Mouse (Mus musculus): Measurements from ENCODE around the gene Hpcal1.
A peak's percentile ranks its signal among the peaks of the same experiment; 100 is the strongest.

Hpcal1 gene

DNA sequence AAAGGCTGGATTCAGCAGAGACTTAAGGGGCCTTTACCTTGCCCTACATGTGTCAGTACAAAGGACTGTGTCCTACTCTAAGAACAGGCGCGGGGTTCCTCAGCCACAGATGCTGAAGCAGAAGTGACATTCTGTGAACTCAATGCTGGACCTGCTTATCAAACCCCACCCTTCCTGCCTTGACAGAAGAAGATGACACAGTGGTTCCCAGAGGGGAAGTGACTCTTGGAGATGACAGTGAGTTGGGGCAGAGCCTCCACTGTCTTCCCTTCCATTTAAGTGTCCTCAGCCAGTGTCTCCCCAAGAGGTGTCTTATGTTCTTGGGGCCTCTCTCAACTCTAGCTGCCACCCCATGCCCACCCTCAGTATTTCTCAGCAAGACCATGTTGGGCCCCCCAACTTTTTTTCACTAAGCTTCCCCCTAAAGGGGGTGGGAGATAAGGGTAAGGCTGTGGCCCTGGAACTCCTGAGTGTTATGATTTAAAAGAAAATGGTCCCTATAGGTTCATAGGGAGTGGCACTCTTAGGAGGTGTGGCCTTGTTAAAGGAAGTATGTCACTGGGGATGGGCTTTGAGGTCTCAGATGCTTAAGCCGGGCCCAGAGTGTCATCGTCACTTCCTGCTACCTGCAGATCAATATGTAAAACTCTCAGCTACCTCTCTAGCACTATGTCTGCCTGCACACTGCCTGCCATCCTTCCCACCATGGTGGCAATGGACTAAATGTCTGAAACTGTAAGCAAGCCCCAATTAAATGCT, 25.2 kb downstream of the Hpcal1 start:
- no peak for DNase-seq (ENCODE audit: low spot score)

DNA sequence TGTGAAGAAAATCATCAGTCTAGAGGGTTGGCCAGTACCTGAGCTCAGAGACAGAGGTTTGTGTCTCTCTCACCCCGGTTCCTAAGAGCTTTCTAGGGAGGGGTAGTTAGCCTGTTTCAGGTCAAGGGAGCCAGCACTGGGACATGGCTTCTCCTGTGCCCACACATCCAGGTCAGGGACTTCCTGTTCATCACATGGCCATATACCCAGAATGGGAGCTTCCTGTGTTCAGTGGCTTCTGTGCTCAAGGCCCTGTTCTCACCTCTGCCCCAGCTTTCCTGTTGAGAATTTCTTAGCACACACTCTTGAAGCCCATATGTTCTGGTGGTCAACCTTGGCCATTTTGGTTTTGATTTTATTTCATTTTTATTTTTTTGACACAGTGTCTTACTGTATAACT, 26.6 kb downstream of the Hpcal1 start:
- DNase-seq (ENCODE audit: low spot score) = no peak

DNA sequence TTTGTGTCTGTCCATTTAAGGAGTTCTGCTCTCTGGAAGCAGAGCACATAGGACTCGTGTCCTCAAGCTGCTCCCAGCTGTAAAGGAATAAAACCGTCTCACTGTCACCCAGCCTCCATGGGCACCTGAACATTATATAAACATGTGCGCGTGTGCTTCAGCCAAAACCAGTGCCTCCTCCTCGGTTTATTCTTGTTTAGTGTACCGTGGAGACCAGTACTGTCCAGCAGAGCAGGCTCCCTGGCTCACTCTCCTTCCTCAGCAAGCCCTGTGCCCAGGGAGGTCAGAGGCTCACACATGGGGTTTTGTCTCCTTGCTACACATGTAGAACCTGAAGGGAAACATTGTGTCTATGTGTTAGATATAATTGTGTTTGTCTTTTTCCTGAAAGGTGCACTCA, 27.5 kb downstream of the Hpcal1 start:
- peak; percentile 52 for DNase-seq (ENCODE audit: low spot score)

DNA sequence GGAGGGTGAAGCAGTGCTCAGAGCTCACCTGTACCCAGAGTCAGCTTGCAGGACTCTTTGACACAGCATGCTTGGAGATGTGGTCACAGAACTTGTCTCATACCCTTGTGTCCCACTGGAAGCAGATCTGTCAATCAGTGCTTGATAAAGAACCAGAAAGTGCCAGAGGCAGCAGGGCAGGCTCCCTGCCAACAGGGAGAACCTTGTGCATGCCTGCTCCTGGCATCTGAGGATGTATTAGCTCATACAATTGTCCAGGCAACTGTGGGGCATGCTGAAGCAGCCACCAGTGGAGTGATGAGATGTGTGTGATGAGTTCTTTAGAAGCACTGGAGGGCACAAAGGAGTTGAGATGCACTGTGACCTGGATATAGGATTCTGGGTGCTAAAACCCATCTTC, 30.4 kb downstream of the Hpcal1 start:
- DNase-seq (ENCODE audit: low spot score) = peak; percentile 21

DNA sequence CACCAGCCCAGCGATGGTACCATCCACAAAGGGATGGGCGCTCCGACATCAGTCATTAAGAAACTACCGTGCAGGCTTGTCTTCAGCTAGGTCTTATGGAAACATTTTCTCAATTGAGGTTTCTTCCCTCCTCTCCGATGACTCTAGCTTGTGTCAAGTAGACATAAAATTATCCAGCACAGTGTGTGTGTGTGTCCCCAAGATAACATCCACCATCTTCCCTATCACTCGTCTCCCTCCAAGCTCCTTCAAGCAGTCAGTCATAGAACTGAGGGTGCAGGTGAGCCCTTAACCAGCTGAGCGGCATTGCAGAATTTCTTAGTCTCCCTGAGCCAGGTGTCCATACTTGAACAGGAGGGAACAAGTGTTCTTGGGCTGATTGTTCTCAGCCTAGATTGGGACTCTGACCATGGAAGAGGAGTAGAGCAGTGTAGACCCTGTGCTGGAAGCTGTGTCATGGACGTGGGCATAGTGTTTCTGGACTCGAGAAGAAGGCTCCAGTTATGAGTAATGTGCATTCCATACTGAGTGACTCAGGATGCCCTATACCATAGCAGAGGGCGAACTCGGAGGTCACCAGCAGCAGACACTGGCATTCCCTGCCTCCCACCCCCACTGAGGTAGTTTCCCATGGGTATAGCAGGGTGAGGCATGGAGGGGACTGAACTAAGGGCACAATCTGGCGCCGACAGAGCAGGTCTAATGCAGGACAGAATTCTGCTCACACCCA, 32.0 kb downstream of the Hpcal1 start:
- DNase-seq (ENCODE audit: low spot score) = no peak

DNA sequence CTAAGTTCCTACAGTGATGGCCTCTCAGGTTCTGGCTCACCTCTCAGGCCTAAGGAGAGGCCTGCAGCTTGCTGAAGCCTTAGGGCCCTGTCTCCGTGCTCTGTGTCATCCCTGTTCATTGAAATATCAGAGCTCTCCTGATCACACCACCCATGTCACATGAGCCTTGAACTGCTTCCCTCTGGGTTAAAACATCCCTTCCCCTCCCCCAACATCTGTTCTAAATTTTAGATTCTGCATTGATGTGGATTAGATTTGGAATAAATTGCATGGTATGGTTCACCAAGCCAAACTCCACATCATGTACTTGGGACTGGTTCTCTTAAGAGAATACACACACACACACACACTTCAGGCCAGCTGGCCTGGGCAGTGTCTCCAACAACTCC, 32.5 kb downstream of the Hpcal1 start:
- DNase-seq (ENCODE audit: low spot score) = no peak

DNA sequence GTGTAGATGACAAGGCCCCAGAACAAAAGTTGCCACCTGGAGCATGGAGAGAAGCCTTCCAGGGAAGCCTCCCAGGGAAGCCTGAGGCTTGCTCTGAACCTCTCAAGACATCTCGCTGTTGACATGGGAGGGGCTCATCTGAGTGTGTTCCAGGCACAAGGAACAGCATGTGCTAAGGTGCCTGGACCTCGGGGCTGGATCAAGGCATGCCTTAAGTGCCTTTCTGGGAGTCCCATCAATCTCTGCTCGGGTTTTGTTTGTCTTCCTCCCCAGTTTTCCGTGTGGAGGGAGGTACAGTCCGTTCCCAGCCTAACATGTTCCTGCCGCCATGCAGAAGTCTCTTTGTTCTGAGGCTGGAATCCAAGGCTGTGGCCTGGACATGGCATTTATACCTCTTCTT, 33.3 kb downstream of the Hpcal1 start:
- peak; percentile 52 for DNase-seq (ENCODE audit: low spot score)

DNA sequence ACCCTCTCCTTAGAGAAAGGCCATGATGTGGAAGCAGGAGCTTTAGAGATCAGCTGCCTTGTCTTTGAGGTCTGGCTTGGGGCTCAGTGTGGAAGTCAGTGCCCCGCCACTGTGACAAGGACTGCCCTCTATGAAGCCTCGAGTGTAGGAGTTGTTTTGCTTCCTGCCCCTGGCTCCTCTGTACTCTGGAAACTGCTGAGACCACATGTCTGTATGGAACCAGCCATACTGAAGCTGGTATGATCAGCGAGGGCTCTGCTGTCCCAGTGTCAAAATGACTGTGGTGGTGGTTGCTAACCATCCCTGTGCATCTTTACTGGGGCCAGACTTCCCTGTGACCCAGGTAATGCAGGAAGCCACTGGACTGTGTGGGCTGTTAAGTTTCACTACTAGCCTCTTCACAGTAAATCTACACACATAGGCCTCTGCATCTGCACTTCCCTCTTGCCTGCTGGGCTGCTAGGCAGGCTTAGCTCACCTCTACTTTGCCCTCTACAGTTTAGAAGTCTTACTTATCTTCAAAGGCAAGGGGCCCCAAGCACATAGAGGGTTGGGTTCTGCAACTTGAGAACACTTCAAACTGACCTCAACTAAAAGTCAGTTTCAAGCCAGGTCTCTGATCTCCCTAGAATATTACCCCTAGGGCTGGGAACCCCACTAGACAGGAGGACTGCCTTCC, 33.9 kb downstream of the Hpcal1 start:
- DNase-seq (ENCODE audit: low spot score) = no peak

DNA sequence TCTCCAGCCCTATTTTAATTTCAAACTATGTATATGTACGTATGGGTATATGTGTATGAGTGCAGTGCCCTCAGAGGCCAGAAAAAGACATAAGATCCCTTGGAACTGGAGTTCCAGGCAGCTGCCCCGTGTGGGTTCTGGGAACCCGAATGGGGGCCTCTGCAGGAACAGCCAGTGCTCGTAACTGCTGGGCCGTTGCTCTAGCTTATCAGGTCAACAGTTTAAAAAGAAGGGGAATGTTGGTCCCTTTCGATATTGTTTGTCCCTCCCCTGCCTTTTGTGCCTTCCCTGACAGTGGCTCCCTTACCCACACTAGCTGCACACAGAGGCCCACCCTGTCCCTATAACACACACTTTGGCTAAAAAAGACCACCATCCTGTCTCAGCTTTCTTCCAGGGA, 34.9 kb downstream of the Hpcal1 start:
- DNase-seq (ENCODE audit: low spot score) = no peak

DNA sequence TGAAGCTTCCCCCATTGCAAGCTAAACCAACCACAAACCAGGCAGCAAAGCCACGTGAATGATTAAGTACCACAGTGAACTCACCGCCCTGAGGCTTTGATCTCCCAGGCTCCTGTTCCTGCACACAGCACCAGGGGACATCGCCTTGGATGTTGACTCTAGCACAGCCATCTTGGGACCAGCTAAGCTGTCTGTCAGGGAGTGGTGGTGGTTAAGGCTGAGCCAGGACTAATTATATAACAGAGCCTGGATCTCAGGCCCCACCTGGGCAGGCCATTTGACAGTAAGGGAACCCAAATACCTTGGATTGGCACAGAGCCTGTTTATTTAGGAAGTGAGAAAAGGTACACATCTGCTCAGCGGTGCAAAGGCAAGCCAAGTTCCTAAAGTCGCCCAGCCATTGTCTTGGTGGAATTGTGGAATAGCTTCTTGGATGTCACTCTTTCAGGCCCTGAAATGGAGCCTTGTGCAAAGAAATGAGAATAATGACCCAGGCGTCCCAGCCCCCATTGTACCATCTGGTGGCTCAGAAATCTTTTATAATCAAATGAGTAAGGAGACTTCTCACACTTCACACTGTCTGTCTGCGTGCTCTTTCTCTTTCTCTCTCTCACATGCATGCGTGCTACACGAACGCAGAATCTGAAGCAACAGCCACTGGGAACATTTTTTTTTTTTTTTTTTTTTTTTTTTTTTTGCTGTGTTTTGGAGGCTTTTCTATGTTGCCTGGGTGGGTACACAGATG, 36.1 kb downstream of the Hpcal1 start:
- no peak for DNase-seq (ENCODE audit: low spot score)

DNA sequence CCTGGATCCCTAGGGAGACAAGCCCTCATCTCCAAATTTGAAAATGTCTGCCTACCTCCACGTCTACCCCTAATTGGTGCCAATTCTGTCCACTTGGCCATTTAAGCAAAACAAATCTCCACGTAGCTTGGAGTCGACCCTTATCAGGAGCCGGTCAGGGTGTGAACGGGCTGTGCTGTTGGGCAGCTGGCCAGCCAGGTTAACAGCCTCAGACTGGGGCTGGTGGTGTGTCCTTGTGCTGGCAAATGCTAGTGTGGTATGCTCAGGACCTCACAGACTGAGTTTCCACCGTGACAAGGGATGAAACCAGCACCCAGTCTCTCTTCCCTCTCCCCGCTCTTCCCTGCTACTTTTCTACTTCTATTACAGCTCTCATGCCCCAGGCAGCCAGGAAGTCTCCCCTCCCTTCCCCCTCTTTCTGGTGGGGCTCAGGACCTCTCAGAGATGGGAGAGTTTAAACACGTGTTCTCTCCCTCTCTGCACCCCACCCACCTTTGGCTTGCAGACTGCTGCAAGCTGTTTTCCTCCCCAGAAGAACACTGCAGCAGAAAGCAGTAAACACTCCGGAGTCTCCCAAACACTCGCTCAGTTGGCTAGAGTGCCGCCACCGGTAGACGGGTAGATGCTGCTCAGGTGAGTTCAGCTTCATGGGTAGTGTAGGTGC, 37.2 kb downstream of the Hpcal1 start:
- peak; percentile 40 for DNase-seq (ENCODE audit: low spot score)

DNA sequence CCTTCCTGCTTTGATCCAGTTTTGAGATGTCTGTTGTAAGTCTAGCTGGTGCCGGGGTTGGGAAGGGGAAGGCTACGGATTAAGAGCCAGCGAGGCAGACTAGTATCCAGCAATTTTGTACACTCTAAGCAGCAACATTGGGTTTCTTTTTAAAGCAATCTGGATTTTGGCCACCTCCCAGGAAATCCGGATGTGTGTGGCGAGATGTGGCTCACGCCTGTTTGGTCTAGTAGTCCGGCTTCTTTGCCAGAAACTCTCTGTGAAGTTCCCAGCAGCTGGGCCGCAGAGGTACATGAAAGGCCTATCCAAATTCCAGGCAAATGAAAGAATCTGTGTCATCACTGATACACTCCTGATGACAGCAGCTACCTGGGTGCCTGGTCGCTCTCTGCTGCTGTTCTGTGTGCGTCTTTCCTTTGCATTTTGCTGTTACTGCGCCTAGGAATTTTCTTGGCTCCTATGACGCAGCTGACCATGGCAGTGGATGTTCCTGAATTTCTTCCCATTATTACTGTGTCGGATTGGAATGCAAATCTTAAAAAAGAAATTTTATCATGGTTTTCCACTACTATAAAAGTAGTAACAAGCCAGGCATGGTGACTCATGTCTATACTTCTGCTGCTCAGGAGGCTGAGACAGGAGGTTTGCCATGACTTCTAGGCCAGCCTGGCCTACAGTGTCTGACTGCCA, 38.7 kb downstream of the Hpcal1 start:
- DNase-seq (ENCODE audit: low spot score) = no peak

DNA sequence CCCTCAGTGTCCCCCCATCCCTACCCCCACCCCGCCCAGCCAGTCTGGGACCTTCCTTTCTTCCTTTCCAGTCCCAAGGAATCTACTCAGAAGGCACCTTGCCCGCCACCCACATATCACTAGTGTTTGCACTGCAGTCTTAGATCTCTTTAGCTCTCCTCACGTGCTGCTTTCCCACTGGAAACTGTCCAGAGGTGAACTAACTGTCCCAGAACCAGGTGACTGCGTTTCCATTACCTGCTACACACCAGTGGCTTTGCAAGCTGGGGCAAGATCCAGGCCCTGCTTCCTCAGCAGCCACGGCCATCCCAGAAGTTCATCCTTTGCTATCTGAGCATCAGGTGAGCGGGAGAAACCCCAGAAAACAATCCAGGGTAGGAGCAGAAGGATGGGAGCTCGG, 41.4 kb downstream of the Hpcal1 start:
- DNase-seq (ENCODE audit: low spot score) = no peak

DNA sequence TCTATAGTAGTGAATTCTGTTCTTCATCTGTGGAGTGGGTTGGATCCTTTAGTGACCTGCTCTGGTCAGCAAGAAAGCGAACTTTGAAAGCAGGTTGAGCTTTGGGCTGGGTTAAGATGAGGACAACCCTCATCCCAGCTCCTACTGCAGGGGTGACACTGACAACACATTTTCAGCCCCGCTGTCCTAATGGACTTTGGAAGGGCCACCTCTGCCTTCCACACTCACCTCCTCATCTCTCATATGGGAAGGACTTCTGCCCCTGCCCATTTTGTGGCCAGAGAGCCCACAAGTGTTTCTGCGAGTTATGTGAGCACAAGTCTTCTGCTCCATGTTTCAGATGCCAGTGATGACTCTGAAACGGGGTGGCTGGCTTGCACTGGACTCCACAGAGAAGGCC, 41.9 kb downstream of the Hpcal1 start:
- no peak for DNase-seq (ENCODE audit: low spot score)

DNA sequence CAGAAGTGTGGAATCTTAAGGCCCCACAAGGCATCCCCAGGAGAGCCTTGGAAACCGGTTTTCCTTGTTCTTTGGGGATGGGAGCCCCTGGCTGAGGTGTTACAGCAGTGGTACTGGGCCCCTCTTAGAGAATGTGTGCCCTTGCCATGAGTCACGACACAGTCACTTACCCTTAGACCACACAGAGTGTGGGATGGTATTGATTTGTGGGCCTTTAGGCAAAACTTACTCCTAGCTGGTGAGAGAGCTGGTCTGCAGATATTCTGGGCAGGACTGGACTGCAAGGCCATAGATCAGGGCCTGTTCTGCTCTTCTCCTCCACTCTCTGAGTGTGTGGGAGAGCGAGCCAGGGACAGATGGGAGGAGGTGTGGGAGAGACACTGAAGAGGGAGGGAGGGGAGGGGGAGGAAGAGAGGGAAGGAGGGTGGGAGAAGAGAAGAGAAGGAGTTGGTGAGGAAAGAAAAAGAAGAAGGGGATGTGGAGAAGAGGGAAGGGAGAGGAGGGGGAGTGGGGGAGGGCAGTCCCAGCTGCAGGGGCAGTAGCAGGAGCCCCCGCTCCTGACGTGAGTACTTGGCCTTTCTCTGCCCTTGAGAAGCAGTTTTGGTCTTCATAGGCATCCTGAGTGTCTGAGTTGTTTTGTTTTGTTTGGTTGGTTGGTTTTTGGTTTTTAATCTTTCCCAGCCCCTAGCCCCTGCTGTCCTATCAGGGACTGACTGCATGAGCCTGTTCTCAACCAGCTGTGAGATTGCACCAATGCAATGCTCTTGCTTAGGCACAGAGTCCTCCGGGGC, 42.7 kb downstream of the Hpcal1 start:
- peak; percentile 62 for DNase-seq (ENCODE audit: low spot score)

DNA sequence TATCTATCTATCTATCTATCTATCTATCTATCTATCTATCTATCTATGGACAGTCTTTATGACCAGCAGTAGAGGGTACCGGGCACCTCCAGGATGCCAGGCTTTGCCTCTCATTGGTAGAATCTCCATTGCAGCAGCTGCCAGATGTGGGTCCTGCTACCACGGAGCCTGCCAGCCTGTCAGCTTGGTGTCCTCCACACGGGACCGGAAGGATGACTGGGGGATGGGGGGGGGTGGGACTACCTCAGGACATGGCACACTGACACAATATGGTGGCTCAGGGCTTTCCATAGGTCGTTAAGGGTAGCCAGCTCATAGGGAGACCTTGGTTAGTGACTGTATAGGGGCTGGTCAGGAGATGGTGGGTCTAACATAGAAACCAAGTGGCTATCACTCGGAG, 45.7 kb downstream of the Hpcal1 start:
- DNase-seq (ENCODE audit: low spot score) = no peak

DNA sequence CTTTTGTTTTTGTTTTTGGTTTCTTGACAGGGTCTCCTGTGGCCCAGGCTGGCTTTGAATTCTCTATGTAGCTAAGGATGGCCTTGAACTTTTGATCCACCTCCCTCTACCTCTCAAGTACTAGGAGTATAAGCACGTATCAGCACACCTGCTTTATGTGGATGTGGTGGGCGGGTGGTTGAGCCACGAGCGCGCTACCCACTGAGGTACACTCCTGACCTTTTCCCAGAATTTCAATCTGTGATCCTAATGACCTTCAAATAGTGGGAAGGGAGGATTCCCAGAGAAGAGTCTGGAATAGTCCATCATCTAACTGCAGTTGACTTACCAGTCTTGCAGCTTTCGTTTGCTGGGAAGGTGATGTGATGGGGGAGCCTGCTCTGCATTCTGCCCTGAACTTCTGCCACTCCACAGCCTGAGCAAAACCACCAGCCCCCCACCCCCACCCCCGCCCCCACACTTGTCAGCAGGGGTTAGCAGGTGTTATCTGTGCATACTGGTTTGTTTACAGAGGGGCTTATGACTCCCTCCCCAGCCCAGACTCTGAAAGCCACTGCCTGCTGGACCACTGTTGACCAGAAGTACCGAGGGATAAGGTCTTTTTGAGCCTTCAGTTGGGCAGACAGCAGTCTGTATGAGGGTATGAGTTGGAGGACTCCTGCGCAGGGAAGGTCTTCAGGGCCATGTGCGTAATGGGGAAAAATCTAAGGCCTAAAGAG, 46.4 kb downstream of the Hpcal1 start:
- no peak for DNase-seq (ENCODE audit: low spot score)

DNA sequence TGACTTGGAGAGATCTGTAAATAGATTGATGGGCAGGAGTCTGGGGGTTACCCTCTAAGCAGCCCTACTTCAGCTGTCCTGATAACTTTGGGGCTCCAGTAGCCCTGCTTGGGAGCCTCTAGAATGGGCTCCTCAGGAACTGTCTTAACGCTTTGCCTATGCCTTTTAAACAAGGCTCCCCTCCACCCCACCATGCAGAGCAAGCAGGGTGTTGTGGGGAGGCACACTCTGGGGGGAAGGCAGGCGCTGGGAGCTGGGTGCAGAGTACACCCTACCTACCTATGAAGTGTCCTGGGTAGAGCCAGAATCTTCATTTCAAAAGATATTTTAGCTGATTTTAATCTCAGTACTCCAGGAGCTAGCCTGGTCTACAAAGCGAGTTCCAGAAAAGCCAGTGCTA, 47.2 kb downstream of the Hpcal1 start:
- no peak for DNase-seq (ENCODE audit: low spot score)

DNA sequence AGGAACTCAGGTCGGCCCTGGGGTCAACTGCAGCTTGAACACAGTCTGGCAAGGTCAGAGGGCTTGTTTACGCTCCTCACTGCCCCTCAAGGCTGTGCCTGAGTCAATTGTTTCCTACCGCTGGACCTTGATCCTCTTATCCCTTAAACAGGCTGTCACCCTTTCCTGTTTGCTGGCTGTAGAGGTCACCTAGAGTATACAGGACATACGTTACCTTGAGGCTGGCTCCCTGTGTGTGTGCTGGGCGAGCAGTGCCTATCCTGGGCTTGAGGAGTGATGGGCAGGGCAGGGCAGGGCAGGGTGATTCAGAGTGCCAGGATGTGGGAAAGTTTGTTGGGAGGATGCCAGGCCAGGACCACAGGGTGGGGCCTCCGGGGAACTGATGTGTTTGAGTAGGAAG, 47.8 kb downstream of the Hpcal1 start:
- no peak for DNase-seq (ENCODE audit: low spot score)

DNA sequence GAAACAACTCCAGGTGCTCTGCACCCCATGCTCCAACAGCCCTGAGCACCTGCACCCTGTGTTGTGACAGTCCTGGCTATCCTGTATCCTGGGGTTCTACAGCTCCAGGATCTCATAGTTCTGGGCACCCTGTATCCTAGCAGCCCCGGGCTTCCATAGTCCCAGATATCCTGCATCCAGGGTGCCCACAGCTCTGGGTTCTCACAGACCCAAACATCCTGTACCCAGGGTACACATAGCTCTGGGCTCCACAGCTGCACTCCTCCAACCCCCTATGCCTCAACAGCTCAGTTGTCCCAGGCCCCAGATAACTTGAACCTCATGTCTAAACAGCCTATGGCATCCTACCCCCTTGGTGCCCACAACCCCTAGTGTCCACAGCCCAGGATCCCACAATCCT, 49.6 kb downstream of the Hpcal1 start:
- no peak for DNase-seq (ENCODE audit: low spot score)

All from testis, postnatal 14 days (tissue).